Mouse (Mus musculus) stomach, embryonic 15.5 days (tissue): ENCODE data around the gene Ttc8. TPM values are rescaled to one million over a fixed set of nuclear protein-coding genes. Genes with fewer than 3 reads are reported as not detected.
"Not testable (repeated sequence)": the region's sequence is repeated elsewhere in the genome, so short reads cannot be mapped to it uniquely, and the experiment has no call there.

Experiments used
- ATAC-seq: fragments of 200-750 bp; cut with Nextera tagmentation; 2 replicates; pipeline ENCODE4 v1.8.0; 2017; ENCODE audit warnings: low read depth, moderate number of reproducible peaks, moderate TSS enrichment; ENCODE audit not compliant: insufficient read depth, low FRiP score
- H3K27ac ChIP-seq: fragments of 300-500 bp; sonication (generic); 2 replicates; pipeline ENCODE4 v1.5.1; 2015; ENCODE audit warnings: mild to moderate bottlenecking, inconsistent platforms
- H3K27me3 ChIP-seq: fragments of 300-500 bp; sonication (generic); replicated peaks from 2 replicates; pipeline ENCODE4 v1.6.1; 2015; ENCODE audit warnings: inconsistent platforms
- H3K36me3 ChIP-seq: fragments of 300-500 bp; sonication (generic); 2 replicates; pipeline ENCODE4 v1.6.1; 2015; ENCODE audit warnings: inconsistent platforms
- H3K4me1 ChIP-seq: fragments of 300-500 bp; sonication (generic); 2 replicates; pipeline ENCODE4 v1.6.1; 2015; ENCODE audit warnings: inconsistent platforms
- H3K4me2 ChIP-seq: fragments of 300-500 bp; sonication (generic); 2 replicates; pipeline ENCODE4 v1.6.1; 2015; ENCODE audit warnings: mild to moderate bottlenecking, inconsistent platforms
- H3K4me3 ChIP-seq: fragments of 300-500 bp; sonication (generic); replicated peaks from 2 replicates; pipeline ENCODE4 v1.5.1; 2015; ENCODE audit warnings: inconsistent platforms
- H3K9ac ChIP-seq: fragments of 300-500 bp; sonication (generic); 2 replicates; pipeline ENCODE4 v1.6.1; 2015; ENCODE audit warnings: inconsistent platforms
- H3K9me3 ChIP-seq: fragments of 300-500 bp; sonication (generic); 2 replicates; pipeline ENCODE4 v1.6.1; 2016; ENCODE audit warnings: inconsistent platforms
- WGBS: fragments of 180-500 bp; shearing (Covaris S2); methylation state at CpG from one replicate; pipeline ENCODE4 v1.1.7; 2015; 5-methylcytosine and 5-hydroxymethylcytosine counted together
- polyA plus RNA-seq: library from polyadenylated mRNA; unstranded; fragments of >200 nt; fragmentation: Nextera tagmentation; extraction: Ambion mirVana; gene quantifications from 2 replicates; pipeline ENCODE4 v1.2.1, GENCODE M21; 2015

Ttc8 gene
- polyA plus RNA-seq, 1 experiment from 2014 or later = 21.7 TPM

- H3K36me3 ChIP-seq = no peaks in the 10 kb centered on the region
- H3K27me3 ChIP-seq = no peaks in the 10 kb centered on the region
- H3K27ac ChIP-seq = no peak overlapping the region
- no peak overlapping the region for H3K4me2 ChIP-seq
- no peaks in the 10 kb centered on the region for H3K4me1 ChIP-seq
- H3K4me3 ChIP-seq = no peak overlapping the region
- ATAC-seq = no peak
- WGBS = 51% methylated on average over 9 of the region's 9 CpGs
- no peaks in the 10 kb centered on the region for H3K9me3 ChIP-seq
- no peak overlapping the region for H3K9ac ChIP-seq
Measured at GRCm38 (mm10) chr12:98910096-98910495, 10.3 kb upstream of the Ttc8 start.

DNA sequence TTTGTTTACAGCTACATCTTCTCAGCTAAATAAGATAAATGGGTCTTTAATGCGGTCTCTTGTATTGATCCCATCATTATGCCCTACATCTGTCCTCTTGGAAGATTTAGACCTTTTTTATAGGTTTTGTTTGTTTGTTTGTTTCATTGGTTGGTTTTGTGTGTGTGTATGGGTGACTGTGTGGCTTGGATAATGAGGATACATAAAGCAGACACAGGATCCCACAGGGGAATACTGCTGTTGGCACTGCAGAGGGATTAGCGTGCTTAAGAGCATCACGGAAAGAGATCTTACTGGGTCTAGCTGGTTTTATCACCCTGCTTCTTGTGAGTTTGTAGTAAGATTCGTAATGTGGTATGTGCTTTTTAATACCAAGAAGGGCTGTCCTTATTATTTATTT is 10.8 kb downstream of the Ttc8 start:
- Histone ChIP-seq H3K4me1 (no peaks in the 10 kb centered on the region), H3K27me3 (no peaks in the 10 kb centered on the region), H3K9ac (no peak overlapping the region), H3K9me3 (no peaks in the 10 kb centered on the region), H3K4me2 (no peak overlapping the region), H3K27ac (no peak overlapping the region), H3K36me3 (no peaks in the 10 kb centered on the region), H3K4me3 (no peak overlapping the region)
- WGBS = 87% methylated on average over 4 of the region's 4 CpGs
- ATAC-seq = no peak

DNA sequence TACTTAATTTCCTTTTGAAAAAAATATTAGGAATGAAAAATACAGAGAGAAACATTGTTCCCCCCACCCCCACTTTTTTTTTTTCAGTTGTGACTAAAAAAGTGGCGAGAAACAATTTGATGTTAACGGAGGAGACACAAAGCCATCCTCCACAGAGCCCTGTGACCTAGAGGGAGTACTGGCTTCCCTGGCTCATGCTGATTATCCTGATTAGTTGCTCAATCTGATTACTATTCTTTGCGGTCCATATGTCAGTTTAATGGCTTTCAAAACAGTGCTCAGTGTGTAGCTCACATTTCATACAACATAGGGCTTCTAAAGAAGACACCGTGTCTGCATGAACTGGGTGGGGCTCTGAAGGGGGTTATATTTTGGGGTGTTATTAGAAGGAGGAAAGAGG is 12.1 kb downstream of the Ttc8 start:
- no peaks in the 10 kb centered on the region for H3K4me1 ChIP-seq
- H3K27me3 ChIP-seq = no peaks in the 10 kb centered on the region
- no peaks in the 10 kb centered on the region for H3K9me3 ChIP-seq
- no peaks in the 10 kb centered on the region for H3K36me3 ChIP-seq
- ATAC-seq = no peak
- 84% methylated on average over 4 of the region's 4 CpGs for WGBS
- no peak overlapping the region for H3K9ac ChIP-seq
- H3K4me3 ChIP-seq = no peak overlapping the region
- no peak overlapping the region for H3K27ac ChIP-seq
- no peak overlapping the region for H3K4me2 ChIP-seq

GRCm38 (mm10) chr12:98932856-98933255 is 12.5 kb downstream of the Ttc8 start:
- H3K4me2 ChIP-seq = no peak overlapping the region
- H3K4me1 ChIP-seq = no peaks in the 10 kb centered on the region
- no peaks in the 10 kb centered on the region for H3K36me3 ChIP-seq
- 91% methylated on average over 1 of the region's 1 CpGs for WGBS
- no peak overlapping the region for H3K4me3 ChIP-seq
- H3K27ac ChIP-seq = no peak overlapping the region
- no peak for ATAC-seq
- H3K9ac ChIP-seq = no peak overlapping the region
- H3K27me3 ChIP-seq = no peaks in the 10 kb centered on the region
- no peaks in the 10 kb centered on the region for H3K9me3 ChIP-seq

DNA sequence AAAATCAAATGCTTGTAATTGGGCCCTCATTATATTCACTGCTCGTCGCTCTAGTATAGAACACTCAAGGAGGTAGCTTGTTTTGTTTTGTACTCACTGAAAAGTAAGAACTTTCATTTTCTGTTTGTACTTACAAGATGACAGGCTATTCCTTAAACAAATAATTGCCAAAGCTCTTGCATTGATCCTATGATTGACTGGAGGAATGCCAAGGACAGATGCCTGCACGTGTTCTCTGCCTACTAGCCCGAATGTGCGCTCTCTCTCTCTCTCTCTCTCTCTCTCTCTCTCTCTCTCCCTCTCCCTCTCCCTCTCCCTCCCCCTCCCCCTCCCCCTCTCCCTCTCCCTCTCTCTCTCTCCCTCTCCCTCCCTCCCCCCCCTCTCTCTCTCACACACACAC is 30.9 kb downstream of the Ttc8 start:
- not testable (repeated sequence) for H3K4me2 ChIP-seq, H3K27ac ChIP-seq, H3K4me1 ChIP-seq, H3K9ac ChIP-seq, H3K4me3 ChIP-seq, H3K36me3 ChIP-seq, ATAC-seq, H3K27me3 ChIP-seq, H3K9me3 ChIP-seq
- WGBS = 61% methylated on average over 5 of the region's 5 CpGs

DNA sequence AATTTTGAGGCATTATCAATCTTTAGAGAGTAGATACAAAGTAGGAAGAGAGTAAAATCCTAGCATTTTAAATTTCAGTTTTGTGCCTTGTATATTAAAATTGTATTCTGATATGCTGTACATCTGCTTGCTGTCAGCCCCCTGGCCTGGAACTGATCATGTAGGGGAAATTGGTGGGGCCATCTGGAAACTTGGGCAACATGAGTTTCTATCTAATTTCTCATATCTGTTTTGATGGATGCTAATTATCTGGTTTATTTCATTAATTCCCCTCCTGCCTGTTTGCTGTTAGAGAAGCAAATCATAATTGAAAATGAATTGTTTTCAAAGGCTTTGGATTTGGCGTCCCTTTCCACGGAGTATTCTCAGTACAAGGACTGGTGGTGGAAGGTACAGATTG is 36.6 kb downstream of the Ttc8 start:
- Histone ChIP-seq H3K4me1 (no peaks in the 10 kb centered on the region), H3K4me3 (no peak overlapping the region), H3K9ac (no peak overlapping the region), H3K4me2 (no peak overlapping the region), H3K36me3 (peaks cover 3% of the 10 kb centered on the region; the same call in 1 of the 2 replicates), H3K9me3 (no peaks in the 10 kb centered on the region), H3K27me3 (no peaks in the 10 kb centered on the region), H3K27ac (no peak overlapping the region)
- 87% methylated on average over 2 of the region's 2 CpGs for WGBS
- no peak for ATAC-seq

DNA sequence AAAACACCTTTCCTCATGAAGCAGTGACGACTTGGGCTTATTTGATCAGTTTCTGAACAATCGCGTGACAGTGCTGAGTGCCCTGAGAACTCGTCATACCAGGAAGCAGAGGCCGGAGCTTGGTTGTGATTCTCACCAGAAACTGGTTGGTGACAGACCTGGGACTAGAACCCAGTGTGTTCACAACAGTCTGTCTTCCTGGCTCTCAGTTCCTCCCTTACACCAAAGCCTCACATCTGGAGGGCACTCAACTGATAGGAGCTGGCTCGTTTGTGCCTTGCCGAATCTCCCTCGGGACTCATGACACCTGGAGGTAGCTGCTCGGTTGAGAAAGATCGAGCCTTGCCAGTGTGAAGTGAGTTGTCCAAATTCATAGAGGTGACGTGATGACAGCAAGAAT is 37.1 kb downstream of the Ttc8 start:
- Histone ChIP-seq H3K27ac (no peak overlapping the region), H3K9me3 (no peaks in the 10 kb centered on the region), H3K36me3 (peaks cover 3% of the 10 kb centered on the region; the same call in 1 of the 2 replicates), H3K9ac (no peak overlapping the region), H3K4me3 (no peak overlapping the region), H3K4me1 (no peaks in the 10 kb centered on the region), H3K4me2 (no peak overlapping the region), H3K27me3 (no peaks in the 10 kb centered on the region)
- ATAC-seq = no peak
- 86% methylated on average over 11 of the region's 11 CpGs for WGBS

GRCm38 (mm10) chr12:98961008-98961407 is 40.6 kb downstream of the Ttc8 start:
- 76% methylated on average over 7 of the region's 7 CpGs for WGBS

GRCm38 (mm10) chr12:98961415-98961814 is 41.0 kb downstream of the Ttc8 start:
- Histone ChIP-seq H3K4me1 (no peaks in the 10 kb centered on the region), H3K9me3 (no peaks in the 10 kb centered on the region), H3K27me3 (no peaks in the 10 kb centered on the region), H3K4me2 (no peak overlapping the region), H3K4me3 (no peak overlapping the region), H3K36me3 (peaks cover 3% of the 10 kb centered on the region), H3K27ac (no peak overlapping the region), H3K9ac (no peak overlapping the region)
- WGBS = 82% methylated on average over 4 of the region's 4 CpGs
- ATAC-seq = no peak

More at GRCm38 (mm10) chr12:98961008-98961407, 40.6 kb downstream of the Ttc8 start:
- Histone ChIP-seq H3K4me3 (no peak overlapping the region), H3K4me2 (no peak overlapping the region), H3K9me3 (no peaks in the 10 kb centered on the region), H3K4me1 (no peaks in the 10 kb centered on the region), H3K27ac (no peak overlapping the region), H3K27me3 (no peaks in the 10 kb centered on the region), H3K36me3 (peaks cover 3% of the 10 kb centered on the region), H3K9ac (no peak overlapping the region)
- ATAC-seq = no peak

DNA sequence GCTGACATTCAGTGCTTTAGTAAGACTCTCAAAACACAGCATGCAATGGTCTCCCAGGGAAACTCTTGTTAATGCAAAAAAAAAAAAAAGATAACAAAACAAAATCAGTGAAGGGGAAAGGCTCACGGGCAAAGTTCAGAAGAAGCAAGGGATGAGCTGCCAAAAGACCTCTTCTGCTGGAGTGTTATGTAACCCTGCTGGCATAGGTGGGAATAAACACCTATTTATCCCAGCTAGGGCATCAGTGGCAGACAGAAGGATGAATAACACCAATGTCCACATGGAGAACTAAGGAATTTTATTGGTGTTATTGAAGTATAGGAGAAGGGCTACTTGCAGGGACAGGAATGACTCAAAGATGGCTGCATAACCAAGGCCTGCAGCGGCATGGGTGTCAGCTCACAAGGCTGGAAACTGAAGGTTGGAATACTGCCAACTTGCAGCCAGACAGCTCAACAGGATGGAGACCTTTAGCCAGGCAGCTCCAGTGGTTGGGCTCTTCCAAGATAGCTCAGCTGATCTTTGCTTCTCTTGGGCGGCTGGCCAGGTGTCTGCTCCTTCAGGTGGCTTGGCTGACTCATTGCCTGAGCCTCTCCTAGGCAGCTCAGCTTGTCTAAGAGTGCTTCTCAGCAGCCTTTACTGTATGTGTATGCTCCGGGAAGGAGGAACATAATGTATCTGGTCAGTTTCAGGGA is 45.2 kb downstream of the Ttc8 start:
- Histone ChIP-seq H3K36me3 (peaks cover 3% of the 10 kb centered on the region), H3K9ac (no peak overlapping the region), H3K4me2 (no peak overlapping the region), H3K27ac (no peak overlapping the region), H3K4me1 (no peaks in the 10 kb centered on the region), H3K27me3 (no peaks in the 10 kb centered on the region), H3K9me3 (no peaks in the 10 kb centered on the region), H3K4me3 (no peak overlapping the region)
- ATAC-seq = no peak
- 78% methylated on average over 4 of the region's 4 CpGs for WGBS

GRCm38 (mm10) chr12:98972291-98972690 is 51.9 kb downstream of the Ttc8 start:
- H3K4me1 ChIP-seq = no peaks in the 10 kb centered on the region
- ATAC-seq = no peak
- peaks cover 10% of the 10 kb centered on the region for H3K36me3 ChIP-seq
- no peak overlapping the region for H3K27ac ChIP-seq
- no peak overlapping the region for H3K9ac ChIP-seq
- H3K27me3 ChIP-seq = no peaks in the 10 kb centered on the region
- no peaks in the 10 kb centered on the region for H3K9me3 ChIP-seq
- WGBS = 98% methylated on average over 3 of the region's 3 CpGs
- H3K4me3 ChIP-seq = no peak overlapping the region
- no peak overlapping the region for H3K4me2 ChIP-seq

- Histone ChIP-seq H3K27me3 (no peaks in the 10 kb centered on the region), H3K4me1 (no peaks in the 10 kb centered on the region), H3K4me2 (no peak overlapping the region), H3K9me3 (no peaks in the 10 kb centered on the region), H3K9ac (no peak overlapping the region), H3K27ac (no peak overlapping the region), H3K36me3 (peaks cover 18% of the 10 kb centered on the region), H3K4me3 (no peak overlapping the region)
- WGBS = 83% methylated on average over 10 of the region's 10 CpGs
- ATAC-seq = no peak
Measured at GRCm38 (mm10) chr12:98973461-98973860, 53.1 kb downstream of the Ttc8 start.
